Mouse (Mus musculus) embryo, embryonic 11 days (tissue): ENCODE data around the gene Aass.

ENCODE experiments used
- DNase-seq: peaks from one replicate; pipeline ENCODE4 v3.0.0-alpha.2; 2015

Gene Aass

GRCm38 (mm10) chr6:23028251-23028650 lies 104.5 kb downstream of the Aass start:
- peak; percentile 13 for DNase-seq
